Mouse (Mus musculus): Measurements from ENCODE around the gene Sult2b1. TPM values are rescaled to one million over a fixed set of nuclear protein-coding genes. Genes with fewer than 3 reads are reported as not detected.

Gene Sult2b1
- polyA plus RNA-seq, 1 experiment from 2014 or later = 1.9 TPM

DNA sequence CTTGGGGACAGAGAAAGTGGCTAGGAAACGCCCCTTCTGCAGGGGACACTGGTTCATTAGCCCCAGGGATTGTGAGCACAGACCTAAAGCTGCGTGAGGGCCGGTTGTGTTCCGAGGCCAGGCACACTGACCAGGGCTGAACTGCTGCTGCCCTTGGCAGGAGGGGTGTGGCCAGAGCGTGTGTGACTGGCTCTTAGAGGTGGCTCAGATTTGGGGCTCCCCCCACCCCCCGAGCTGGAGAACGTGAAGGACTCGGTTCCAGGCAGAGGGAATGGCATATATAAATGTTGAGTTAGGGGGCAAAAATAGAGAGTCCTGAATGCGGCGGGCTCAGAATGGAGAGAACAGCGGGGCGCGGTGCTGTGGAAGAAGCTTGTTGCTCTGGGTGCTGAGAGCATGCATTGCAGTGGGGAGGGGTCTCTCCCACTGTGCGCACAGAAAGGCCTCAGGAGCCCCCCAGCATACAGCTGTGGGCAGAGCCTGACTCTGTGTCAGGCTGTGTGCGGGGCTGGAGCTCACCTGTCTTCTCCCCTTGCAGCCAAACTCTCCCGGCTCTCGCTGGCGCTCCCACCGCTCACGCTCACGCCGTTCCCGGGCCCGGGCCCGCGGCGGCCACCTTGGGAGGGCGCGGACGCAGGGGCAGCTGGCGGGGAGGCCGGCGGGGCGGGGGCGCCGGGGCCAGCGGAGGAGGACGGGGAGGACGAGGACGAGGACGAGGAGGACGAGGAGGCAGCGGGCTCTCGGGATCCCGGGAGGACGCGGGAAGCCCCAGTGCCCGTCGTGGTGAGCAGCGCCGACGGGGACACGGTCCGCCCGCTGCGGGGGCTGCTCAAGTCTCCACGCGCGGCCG is 13.4 kb upstream of the Sult2b1 start:
- DNase-seq (ENCODE audit: low spot score) (no peak), ATAC-seq (ENCODE audit: low FRiP score) (no peak)
- H3K4me2 ChIP-seq (replicated peaks; ENCODE audit: low read depth, low read length) = peak overlapping the region; percentile 63
- H3K4me3 ChIP-seq (ENCODE audit: low read depth, low read length) = peak overlapping the region; percentile 33
- 2% methylated on average over 46 of the region's 60 CpGs for WGBS
- H3K27me3 ChIP-seq (ENCODE audit: control insufficient read depth, insufficient read depth, low read length) = peaks cover 29% of the 10 kb centered on the region
- H3K9ac ChIP-seq (ENCODE audit: low read depth, low read length) = peak overlapping the region; percentile 50
- H3K27ac ChIP-seq (ENCODE audit: low read depth, low read length) = no peak overlapping the region
- H3K9me3 ChIP-seq (ENCODE audit: control insufficient read depth, low read length) = no peaks in the 10 kb centered on the region
- peaks cover 9% of the 10 kb centered on the region for H3K4me1 ChIP-seq (replicated peaks; ENCODE audit: control insufficient read depth, insufficient read depth, low read length)
- 0 out of 2 replicates have a peak, but pooled peaks cover 5% of the 10 kb centered on the region for H3K36me3 ChIP-seq (ENCODE audit: control insufficient read depth, insufficient read depth, low read length)

DNA sequence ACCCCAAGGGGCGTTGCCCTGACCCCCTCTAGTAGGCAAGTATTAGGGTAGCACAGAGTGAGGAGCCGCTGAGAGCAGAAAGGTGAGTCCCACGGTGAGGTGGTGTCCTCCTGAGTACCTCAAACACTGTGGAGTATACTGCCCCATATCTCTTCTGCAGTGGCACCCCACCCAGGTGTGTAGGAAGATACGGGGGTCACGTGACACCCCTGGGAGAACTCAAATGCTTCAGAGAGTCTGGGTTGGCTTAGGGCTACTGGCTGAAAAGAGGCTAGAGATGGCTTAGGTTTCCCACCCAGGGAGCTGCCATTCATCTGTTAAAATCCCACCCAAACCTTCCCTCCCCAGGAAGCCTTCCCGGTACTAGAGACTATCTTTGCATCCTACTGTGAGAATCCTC is 12.5 kb upstream of the Sult2b1 start:
- Histone ChIP-seq H3K27ac (ENCODE audit: low read depth, low read length) (no peak overlapping the region), H3K36me3 (ENCODE audit: control insufficient read depth, insufficient read depth, low read length) (0 out of 2 replicates have a peak, but pooled peaks cover 5% of the 10 kb centered on the region), H3K4me1 (replicated peaks; ENCODE audit: control insufficient read depth, insufficient read depth, low read length) (peaks cover 9% of the 10 kb centered on the region), H3K4me2 (replicated peaks; ENCODE audit: low read depth, low read length) (0 out of 2 replicates have a peak overlapping the region, but pooled peaks have one; percentile 63), H3K9me3 (ENCODE audit: control insufficient read depth, low read length) (no peaks in the 10 kb centered on the region), H3K27me3 (ENCODE audit: control insufficient read depth, insufficient read depth, low read length) (peaks cover 29% of the 10 kb centered on the region), H3K4me3 (ENCODE audit: low read depth, low read length) (no peak overlapping the region), H3K9ac (ENCODE audit: low read depth, low read length) (no peak overlapping the region)
- WGBS = 40% methylated on average over 6 of the region's 6 CpGs
- ATAC-seq (ENCODE audit: low FRiP score) (no peak), DNase-seq (ENCODE audit: low spot score) (no peak)

DNA sequence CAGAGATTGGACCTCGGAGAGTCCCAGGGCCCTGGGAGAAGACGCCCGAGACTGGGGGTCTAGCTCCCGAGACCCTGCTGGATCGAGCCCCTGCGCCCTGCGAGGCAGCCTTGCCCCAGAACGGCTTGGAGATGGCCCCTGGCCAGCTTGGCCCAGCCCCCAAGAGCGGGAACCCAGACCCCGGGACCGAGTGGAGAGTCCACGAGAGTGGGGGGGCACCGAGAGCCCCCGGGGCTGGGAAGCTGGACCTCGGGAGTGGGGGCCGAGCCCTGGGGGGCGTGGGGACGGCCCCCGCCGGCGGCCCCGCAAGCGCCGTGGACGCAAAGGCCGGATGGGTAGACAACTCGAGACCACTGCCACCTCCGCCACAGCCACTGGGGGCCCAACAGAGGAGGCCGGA is 10.5 kb upstream of the Sult2b1 start:
- peaks cover 7% of the 10 kb centered on the region; the same call in 1 of the 2 replicates for H3K36me3 ChIP-seq (ENCODE audit: control insufficient read depth, insufficient read depth, low read length)

DNA sequence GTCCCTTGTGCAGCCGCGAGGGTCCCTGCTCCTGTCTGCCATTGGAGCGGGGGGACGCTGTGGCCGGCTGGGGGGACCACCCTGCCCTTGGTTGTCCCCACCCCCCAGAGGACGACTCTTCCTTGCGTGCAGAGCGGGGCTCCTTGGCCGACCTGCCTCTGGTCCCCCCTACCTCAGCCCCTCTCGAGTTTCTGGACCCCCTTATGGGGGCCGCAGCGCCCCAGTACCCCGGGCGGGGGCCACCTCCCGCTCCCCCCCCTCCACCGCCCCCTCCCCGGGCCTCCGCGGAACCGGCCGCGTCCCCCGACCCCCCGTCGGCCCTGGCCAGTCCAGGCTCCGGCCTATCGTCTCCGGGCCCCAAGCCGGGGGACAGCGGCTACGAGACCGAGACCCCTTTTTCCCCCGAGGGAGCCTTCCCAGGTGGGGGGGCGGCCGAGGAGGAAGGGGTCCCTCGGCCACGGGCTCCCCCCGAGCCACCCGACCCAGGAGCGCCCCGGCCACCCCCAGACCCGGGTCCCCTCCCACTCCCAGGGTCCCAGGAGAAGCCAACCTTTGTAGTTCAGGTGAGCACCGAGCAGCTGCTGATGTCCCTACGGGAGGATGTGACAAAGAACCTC is 9.6 kb upstream of the Sult2b1 start:
- no peak overlapping the region for H3K27ac ChIP-seq (ENCODE audit: low read depth, low read length)

More for the DNA sequence above, 10.5 kb upstream of the Sult2b1 start:
- H3K27ac ChIP-seq (ENCODE audit: low read depth, low read length) = no peak overlapping the region
- DNase-seq (ENCODE audit: low spot score) (no peak), ATAC-seq (ENCODE audit: low FRiP score) (no peak)
- H3K4me3 ChIP-seq (ENCODE audit: low read depth, low read length) = no peak overlapping the region
- H3K4me1 ChIP-seq (replicated peaks; ENCODE audit: control insufficient read depth, insufficient read depth, low read length) = peaks cover 9% of the 10 kb centered on the region
- H3K4me2 ChIP-seq (replicated peaks; ENCODE audit: low read depth, low read length) = no peak overlapping the region
- H3K9ac ChIP-seq (ENCODE audit: low read depth, low read length) = no peak overlapping the region
- no peaks in the 10 kb centered on the region for H3K9me3 ChIP-seq (ENCODE audit: control insufficient read depth, low read length)
- WGBS = 93% methylated on average over 24 of the region's 29 CpGs
- H3K27me3 ChIP-seq (ENCODE audit: control insufficient read depth, insufficient read depth, low read length) = peaks cover 27% of the 10 kb centered on the region

DNA sequence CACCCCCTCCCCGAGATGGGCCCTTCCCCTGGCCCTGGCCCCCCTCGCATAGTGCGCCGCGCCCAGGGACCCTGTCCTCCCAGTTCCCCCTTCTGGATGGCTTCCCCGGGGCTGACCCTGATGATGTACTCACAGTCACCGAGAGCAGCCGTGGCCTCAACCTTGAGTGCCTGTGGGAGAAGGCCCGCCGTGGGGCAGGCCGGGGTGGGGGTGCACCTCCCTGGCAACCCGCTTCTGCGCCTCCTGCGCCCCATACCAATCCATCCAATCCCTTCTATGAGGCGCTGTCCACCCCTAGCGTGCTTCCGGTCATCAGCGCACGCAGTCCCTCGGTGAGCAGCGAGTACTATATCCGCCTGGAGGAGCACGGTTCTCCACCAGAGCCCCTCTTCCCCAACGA is 8.8 kb upstream of the Sult2b1 start:
- H3K36me3 ChIP-seq (ENCODE audit: control insufficient read depth, insufficient read depth, low read length) = peaks cover 16% of the 10 kb centered on the region
- no peak overlapping the region for H3K9ac ChIP-seq (ENCODE audit: low read depth, low read length)
- H3K4me1 ChIP-seq (replicated peaks; ENCODE audit: control insufficient read depth, insufficient read depth, low read length) = peaks cover 4% of the 10 kb centered on the region
- no peak overlapping the region for H3K4me2 ChIP-seq (replicated peaks; ENCODE audit: low read depth, low read length)
- peaks cover 19% of the 10 kb centered on the region for H3K27me3 ChIP-seq (ENCODE audit: control insufficient read depth, insufficient read depth, low read length)
- no peak overlapping the region for H3K27ac ChIP-seq (ENCODE audit: low read depth, low read length)
- 83% methylated on average over 20 of the region's 24 CpGs for WGBS
- H3K9me3 ChIP-seq (ENCODE audit: control insufficient read depth, low read length) = no peaks in the 10 kb centered on the region
- no peak overlapping the region for H3K4me3 ChIP-seq (ENCODE audit: low read depth, low read length)
- no peak for ATAC-seq (ENCODE audit: low FRiP score)
- DNase-seq (ENCODE audit: low spot score) = no peak

More for the DNA sequence above, 9.6 kb upstream of the Sult2b1 start:
- H3K36me3 ChIP-seq (ENCODE audit: control insufficient read depth, insufficient read depth, low read length) = peaks cover 16% of the 10 kb centered on the region
- DNase-seq (ENCODE audit: low spot score) (no peak), ATAC-seq (ENCODE audit: low FRiP score) (no peak)
- H3K4me1 ChIP-seq (replicated peaks; ENCODE audit: control insufficient read depth, insufficient read depth, low read length) = peaks cover 9% of the 10 kb centered on the region
- H3K9ac ChIP-seq (ENCODE audit: low read depth, low read length) = no peak overlapping the region
- peaks cover 25% of the 10 kb centered on the region for H3K27me3 ChIP-seq (ENCODE audit: control insufficient read depth, insufficient read depth, low read length)
- no peak overlapping the region for H3K4me2 ChIP-seq (replicated peaks; ENCODE audit: low read depth, low read length)
- no peaks in the 10 kb centered on the region for H3K9me3 ChIP-seq (ENCODE audit: control insufficient read depth, low read length)
- 92% methylated on average over 28 of the region's 44 CpGs for WGBS
- no peak overlapping the region for H3K4me3 ChIP-seq (ENCODE audit: low read depth, low read length)

DNA sequence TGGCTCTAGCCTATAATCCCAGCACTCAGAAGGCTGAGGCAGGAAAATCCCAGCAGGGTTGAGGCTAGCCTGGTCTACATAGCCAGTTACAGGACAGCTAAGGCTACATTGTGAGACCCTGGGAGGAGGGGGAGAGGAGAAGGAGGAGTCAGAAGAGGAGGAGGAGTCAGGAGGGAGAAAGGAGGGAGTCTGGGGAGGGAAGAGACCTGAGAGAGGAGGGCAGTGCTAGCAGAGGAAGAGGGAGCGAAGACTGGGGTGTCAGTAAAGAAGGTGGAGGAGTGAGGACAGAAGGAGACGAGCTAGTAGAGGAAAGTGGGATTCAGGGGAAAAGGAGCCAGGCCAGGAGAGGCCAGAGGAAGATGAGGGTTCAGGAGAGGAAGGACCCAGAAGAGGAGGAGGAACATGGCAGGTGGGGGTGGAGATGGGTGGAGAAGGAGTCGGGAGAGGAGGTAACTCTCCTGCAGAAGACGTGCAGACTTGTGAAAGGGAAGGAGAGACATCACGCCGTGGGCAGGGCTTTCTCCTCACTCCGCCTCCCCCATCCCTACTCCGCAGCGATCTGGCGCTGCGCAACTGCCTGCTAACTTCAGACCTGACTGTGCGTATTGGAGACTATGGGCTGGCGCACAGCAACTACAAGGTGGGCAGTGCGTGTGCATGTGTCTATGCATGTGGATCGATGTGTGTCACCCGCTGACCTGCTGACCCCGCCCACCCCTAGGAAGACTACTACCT is 7.5 kb upstream of the Sult2b1 start:
- no peak for DNase-seq (ENCODE audit: low spot score)
- Histone ChIP-seq H3K9me3 (ENCODE audit: control insufficient read depth, low read length) (no peaks in the 10 kb centered on the region), H3K4me1 (replicated peaks; ENCODE audit: control insufficient read depth, insufficient read depth, low read length) (no peaks in the 10 kb centered on the region), H3K27me3 (ENCODE audit: control insufficient read depth, insufficient read depth, low read length) (peaks cover 6% of the 10 kb centered on the region), H3K4me2 (replicated peaks; ENCODE audit: low read depth, low read length) (no peak overlapping the region), H3K9ac (ENCODE audit: low read depth, low read length) (no peak overlapping the region), H3K27ac (ENCODE audit: low read depth, low read length) (no peak overlapping the region), H3K4me3 (ENCODE audit: low read depth, low read length) (no peak overlapping the region), H3K36me3 (ENCODE audit: control insufficient read depth, insufficient read depth, low read length) (peaks cover 16% of the 10 kb centered on the region)
- 73% methylated on average over 17 of the region's 17 CpGs for WGBS
- ATAC-seq (ENCODE audit: low FRiP score) = no peak

DNA sequence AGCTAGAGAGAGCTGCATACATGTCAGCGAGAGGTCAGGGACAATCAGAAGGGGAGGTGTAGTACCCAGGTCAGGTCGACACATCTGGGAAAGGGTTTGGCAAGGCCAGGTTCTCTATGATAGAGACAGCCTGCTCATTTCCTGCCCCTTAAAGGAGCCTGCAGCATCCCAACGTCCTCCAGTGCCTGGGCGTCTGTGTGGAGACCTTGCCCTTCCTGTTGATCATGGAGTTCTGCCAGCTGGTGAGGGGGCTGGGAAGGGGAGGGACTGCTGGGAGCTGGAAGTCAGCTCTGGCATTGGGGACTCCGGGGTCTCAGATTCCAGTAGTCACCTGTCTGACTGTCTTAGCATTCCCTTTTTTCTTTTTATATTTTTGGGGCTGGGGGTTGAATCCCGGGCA is 6.3 kb upstream of the Sult2b1 start:
- Histone ChIP-seq H3K4me2 (replicated peaks; ENCODE audit: low read depth, low read length) (no peak overlapping the region), H3K27ac (ENCODE audit: low read depth, low read length) (no peak overlapping the region), H3K4me3 (ENCODE audit: low read depth, low read length) (no peak overlapping the region), H3K36me3 (ENCODE audit: control insufficient read depth, insufficient read depth, low read length) (peaks cover 13% of the 10 kb centered on the region), H3K4me1 (replicated peaks; ENCODE audit: control insufficient read depth, insufficient read depth, low read length) (0 out of 2 replicates have a peak, but pooled peaks cover 3% of the 10 kb centered on the region), H3K27me3 (ENCODE audit: control insufficient read depth, insufficient read depth, low read length) (peaks cover 2% of the 10 kb centered on the region), H3K9ac (ENCODE audit: low read depth, low read length) (no peak overlapping the region), H3K9me3 (ENCODE audit: control insufficient read depth, low read length) (no peaks in the 10 kb centered on the region)
- 89% methylated on average over 6 of the region's 6 CpGs for WGBS
- DNase-seq (ENCODE audit: low spot score) (no peak), ATAC-seq (ENCODE audit: low FRiP score) (no peak)

DNA sequence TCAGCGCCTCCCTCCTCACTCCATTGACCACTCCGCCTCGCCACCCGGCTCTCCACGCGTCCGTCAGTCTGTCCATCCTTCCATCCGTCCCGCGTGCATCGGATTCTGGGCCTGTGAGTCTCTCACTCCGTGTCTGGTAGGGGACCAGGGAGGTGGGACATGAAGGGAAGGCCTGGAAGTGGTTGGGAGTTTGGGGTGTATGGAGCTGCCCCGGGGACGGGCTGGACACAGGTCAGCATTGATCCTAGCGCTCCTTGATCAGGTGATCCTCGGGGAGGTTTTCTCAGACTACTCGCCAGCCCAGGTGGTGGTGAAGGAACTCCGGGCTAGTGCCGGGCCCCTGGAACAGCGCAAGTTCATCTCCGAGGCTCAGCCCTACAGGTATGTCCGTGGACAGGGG is 3.2 kb upstream of the Sult2b1 start:
- Histone ChIP-seq H3K4me2 (replicated peaks; ENCODE audit: low read depth, low read length) (no peak overlapping the region; the same call in 1 of the 2 replicates), H3K4me3 (ENCODE audit: low read depth, low read length) (no peak overlapping the region; the same call in 1 of the 2 replicates), H3K27ac (ENCODE audit: low read depth, low read length) (no peak overlapping the region), H3K4me1 (replicated peaks; ENCODE audit: control insufficient read depth, insufficient read depth, low read length) (peaks cover 6% of the 10 kb centered on the region; the same call in 1 of the 2 replicates), H3K9ac (ENCODE audit: low read depth, low read length) (no peak overlapping the region), H3K9me3 (ENCODE audit: control insufficient read depth, low read length) (no peaks in the 10 kb centered on the region), H3K27me3 (ENCODE audit: control insufficient read depth, insufficient read depth, low read length) (no peaks in the 10 kb centered on the region), H3K36me3 (ENCODE audit: control insufficient read depth, insufficient read depth, low read length) (peaks cover 11% of the 10 kb centered on the region)
- DNase-seq (ENCODE audit: low spot score) (no peak), ATAC-seq (ENCODE audit: low FRiP score) (no peak)
- WGBS = 85% methylated on average over 22 of the region's 22 CpGs
